Comparison of ENCODE assay signal across 10 mouse cellular contexts in the genomic region with DNA sequence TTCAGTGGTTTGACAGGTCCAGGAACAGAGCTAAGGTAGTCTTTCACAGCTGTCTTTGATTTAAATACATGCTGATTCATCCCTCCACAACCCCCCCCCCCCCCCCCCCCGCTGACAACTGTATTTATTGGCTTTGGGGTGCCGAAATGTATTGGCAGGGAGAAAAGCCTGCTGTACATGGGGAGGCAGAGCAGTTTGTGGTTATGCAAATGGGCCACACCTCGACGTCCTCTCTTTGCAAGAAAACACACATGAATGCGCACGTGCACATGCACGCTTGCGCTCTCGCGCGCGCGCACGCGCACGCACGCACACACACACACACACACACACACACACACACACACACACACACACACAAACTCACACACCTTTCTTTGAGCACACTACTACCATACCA. TPM values are rescaled to one million over a fixed set of nuclear protein-coding genes. Genes with fewer than 3 reads are reported as not detected.
DNase-seq lines count a peak whose midpoint lies in the region; ATAC-seq and TF ChIP-seq lines count a peak whose summit lies in the region.
"Had no signal": no experiment of that assay in that cellular context is flagged by ENCODE, and none has a peak within 500 bp of the region (broad histone marks: within the 10 kb centered on the region; RNA-seq: fewer than 3 reads in every experiment).

No protein-coding gene starts in this region.

- no peak overlapping the region for H3K4me3 ChIP-seq in lung, embryonic 15.5 days
- H3K4me3 ChIP-seq in lung, postnatal 0 days (ENCODE audit: low read depth, low read length): no peak overlapping the region
- no peak overlapping the region for H3K4me3 ChIP-seq in embryonic facial prominence, embryonic 12.5 days
- H3K4me3 ChIP-seq in hindbrain, embryonic 15.5 days: no peak overlapping the region
- H3K4me3 ChIP-seq: erythroblast, embryonic 14.5 days had no signal

- no peak for TF ChIP-seq EP300 in lung, postnatal 0 days (IDR thresholded peaks at IDR 0.05)

- 75% methylated on average over 16 of the region's 17 CpGs for WGBS in lung, embryonic 15.5 days
- WGBS in lung, postnatal 0 days: 57% methylated on average over 8 of the region's 17 CpGs
- 76% methylated on average over 17 of the region's 17 CpGs for WGBS in embryonic facial prominence, embryonic 12.5 days
- WGBS in hindbrain, embryonic 15.5 days: 76% methylated on average over 16 of the region's 17 CpGs

- no peak for TF ChIP-seq CTCF in lung, postnatal 0 days (IDR thresholded peaks at IDR 0.05)

- H3K27me3 ChIP-seq in lung, embryonic 15.5 days: no peaks in the 10 kb centered on the region
- no peaks in the 10 kb centered on the region for H3K27me3 ChIP-seq in lung, postnatal 0 days (replicated peaks; ENCODE audit: insufficient read depth, low read length)
- no peaks in the 10 kb centered on the region; the same call in 1 of the 2 replicates for H3K27me3 ChIP-seq in embryonic facial prominence, embryonic 12.5 days
- H3K27me3 ChIP-seq in hindbrain, embryonic 15.5 days: no peaks in the 10 kb centered on the region

- no peak for ATAC-seq in lung, embryonic 15.5 days (ENCODE audit: borderline replicate concordance, extremely low read depth, low FRiP score, low TSS enrichment)
- ATAC-seq in lung, postnatal 0 days: no peak
- ATAC-seq in embryonic facial prominence, embryonic 12.5 days (ENCODE audit: insufficient number of reproducible peaks, insufficient read depth, low FRiP score, low TSS enrichment): no peak
- ATAC-seq in hindbrain, embryonic 15.5 days (ENCODE audit: low FRiP score, low read depth): no peak

- no peaks in the 10 kb centered on the region for H3K4me1 ChIP-seq in lung, embryonic 15.5 days
- H3K4me1 ChIP-seq in lung, postnatal 0 days (ENCODE audit: insufficient read depth, low read depth, low read length): no peaks in the 10 kb centered on the region
- no peaks in the 10 kb centered on the region for H3K4me1 ChIP-seq in embryonic facial prominence, embryonic 12.5 days
- peaks cover 17% of the 10 kb centered on the region; the same call in 1 of the 2 replicates for H3K4me1 ChIP-seq in hindbrain, embryonic 15.5 days (replicated peaks)

- no peak overlapping the region for H3K9ac ChIP-seq in lung, embryonic 15.5 days
- no peak overlapping the region for H3K9ac ChIP-seq in lung, postnatal 0 days (replicated peaks; ENCODE audit: low read depth)
- no peak overlapping the region for H3K9ac ChIP-seq in embryonic facial prominence, embryonic 12.5 days
- no peak overlapping the region for H3K9ac ChIP-seq in hindbrain, embryonic 15.5 days
- H3K9ac ChIP-seq: liver, embryonic 14.5 days had no signal

- H3K27ac ChIP-seq in lung, embryonic 15.5 days: no peak overlapping the region
- H3K27ac ChIP-seq in lung, postnatal 0 days (ENCODE audit: low read length): no peak overlapping the region
- H3K27ac ChIP-seq in embryonic facial prominence, embryonic 12.5 days: no peak overlapping the region
- H3K27ac ChIP-seq in hindbrain, embryonic 15.5 days (replicated peaks): no peak overlapping the region
- H3K27ac ChIP-seq: liver, embryonic 14.5 days had no signal

- no peak for DNase-seq in lung, postnatal 0 days (ENCODE audit: low spot score)
- DNase-seq in spleen, postnatal 36 days (ENCODE audit: low spot score in 2 of 2): peak; percentile 47 to 58
- no peak for DNase-seq in gastrocnemius, postnatal 14 days
- DNase-seq in adrenal gland, adult 18-20 months (ENCODE audit: low spot score in 2 of 2): no peak
- DNase-seq: kidney, postnatal 36 days had no signal

- no peaks in the 10 kb centered on the region for H3K9me3 ChIP-seq in lung, embryonic 15.5 days
- H3K9me3 ChIP-seq in lung, postnatal 0 days (ENCODE audit: low read length): no peaks in the 10 kb centered on the region
- no peaks in the 10 kb centered on the region for H3K9me3 ChIP-seq in embryonic facial prominence, embryonic 12.5 days
- no peaks in the 10 kb centered on the region for H3K9me3 ChIP-seq in hindbrain, embryonic 15.5 days

- no peaks in the 10 kb centered on the region for H3K36me3 ChIP-seq in lung, embryonic 15.5 days
- H3K36me3 ChIP-seq in lung, postnatal 0 days (ENCODE audit: insufficient read depth, low read length): no peaks in the 10 kb centered on the region
- no peaks in the 10 kb centered on the region for H3K36me3 ChIP-seq in embryonic facial prominence, embryonic 12.5 days
- H3K36me3 ChIP-seq in hindbrain, embryonic 15.5 days: no peaks in the 10 kb centered on the region

- intact Hi-C loops in gastrocnemius, postnatal 14 days (cut with DNase I; ENCODE audit: low total_unique reads): no loop called here

- H3K4me2 ChIP-seq in lung, embryonic 15.5 days: 0 out of 2 replicates have a peak overlapping the region, but pooled peaks have one; percentile 8
- no peak overlapping the region for H3K4me2 ChIP-seq in lung, postnatal 0 days (replicated peaks; ENCODE audit: low read depth, low read length)
- H3K4me2 ChIP-seq in embryonic facial prominence, embryonic 12.5 days (replicated peaks): peak overlapping the region; percentile 19
- peak overlapping the region; percentile 18 for H3K4me2 ChIP-seq in hindbrain, embryonic 15.5 days

RNA-seq across cellular contexts. Expression of a gene that starts 58.5 kb away (rescaled TPM):
- not detected in 2 replicates for polyA plus RNA-seq in lung, embryonic 15.5 days (2015; fragmentation: Nextera tagmentation; extraction: Ambion mirVana)
- 0.11 and 0.17 TPM in 2 replicates for polyA plus RNA-seq in lung, postnatal 0 days (2015; fragmentation: Nextera tagmentation; extraction: Ambion mirVana)
- 0.31 and 0.38 TPM in 2 replicates for polyA plus RNA-seq in embryonic facial prominence, embryonic 12.5 days (2016; fragmentation: Nextera tagmentation; extraction: Ambion mirVana)
- polyA plus RNA-seq in hindbrain, embryonic 15.5 days (2015; fragmentation: Nextera tagmentation; extraction: Ambion mirVana): 0.24 and 0.51 TPM in 2 replicates
- total RNA-seq in gastrocnemius, postnatal 14 days (2021): not detected
- not detected for total RNA-seq in adrenal gland, adult 18-20 months (2021)
- polyA plus RNA-seq: erythroblast, embryonic 14.5 days had no signal

Comparison
In these comparisons a context has a peak if more than half of its experiments do, and no peak if none do; other contexts are left out.
1. DNase-seq: peak in spleen, postnatal 36 days (2 of 2); none in lung, postnatal 0 days (single experiment), gastrocnemius, postnatal 14 days (single experiment) and adrenal gland, adult 18-20 months (0 of 2).